Mouse (Mus musculus) activated CD4-positive, CD25-positive, alpha-beta regulatory T cell, adult 4 months (primary cell): Measurements from ENCODE around the gene Nmrk2. TPM values are rescaled to one million over a fixed set of nuclear protein-coding genes. Genes with fewer than 3 reads are reported as not detected.
"Not testable (repeated sequence)": the region's sequence is repeated elsewhere in the genome, so short reads cannot be mapped to it uniquely, and the experiment has no call there.

Experiments used
- ATAC-seq: one replicate; pipeline ENCODE4 v1.8.0; 2017
- polyA plus RNA-seq, 2 experiments: library from polyadenylated mRNA; unstranded; fragments of 100-300 nt; shearing (Covaris generic); gene quantifications; one replicate each; pipeline ENCODE4 v1.2.1; 2017

Gene Nmrk2
- under 1 TPM in 1 of 2 experiments, not detected in 1; 0.17 TPM for polyA plus RNA-seq

GRCm38 (mm10) chr10:81201807-81202758 lies at the start of gene Nmrk2:
TSS of gene Nmrk2 (minus strand) at chr10:81202051.
- no peak for ATAC-seq

- ATAC-seq: no peak
Observed at GRCm38 (mm10) chr10:81249442-81249841, 47.6 kb upstream of the Nmrk2 start.

GRCm38 (mm10) chr10:81247804-81248203 lies 46.0 kb upstream of the Nmrk2 start:
- ATAC-seq: peak; percentile 67

GRCm38 (mm10) chr10:81245166-81245565 lies 43.3 kb upstream of the Nmrk2 start:
- no peak for ATAC-seq

- ATAC-seq: peak; percentile 75
Observed at GRCm38 (mm10) chr10:81244595-81244994, 42.7 kb upstream of the Nmrk2 start.

- ATAC-seq: no peak
Observed at GRCm38 (mm10) chr10:81244146-81244545, 42.3 kb upstream of the Nmrk2 start.

- ATAC-seq: no peak
Observed at GRCm38 (mm10) chr10:81242021-81242420, 40.2 kb upstream of the Nmrk2 start.

- ATAC-seq: no peak
Observed at GRCm38 (mm10) chr10:81240876-81241275, 39.0 kb upstream of the Nmrk2 start.

- no peak for ATAC-seq
Observed at GRCm38 (mm10) chr10:81238618-81239017, 36.8 kb upstream of the Nmrk2 start.

GRCm38 (mm10) chr10:81236471-81237268 lies 34.8 kb upstream of the Nmrk2 start:
- no peak for ATAC-seq

- ATAC-seq: no peak
Observed at GRCm38 (mm10) chr10:81234206-81234605, 32.4 kb upstream of the Nmrk2 start.

GRCm38 (mm10) chr10:81233226-81233585 lies 31.4 kb upstream of the Nmrk2 start:
- no peak for ATAC-seq

- peak; percentile 86 for ATAC-seq
Observed at GRCm38 (mm10) chr10:81232580-81233225, 30.9 kb upstream of the Nmrk2 start, which contains the start of gene Zfr2. TSS of gene Zfr2 (plus strand) at chr10:81233155.

- ATAC-seq: no peak
Observed at GRCm38 (mm10) chr10:81231436-81231835, 29.6 kb upstream of the Nmrk2 start.

- ATAC-seq: peak; percentile 49
Observed at GRCm38 (mm10) chr10:81230438-81231332, 28.8 kb upstream of the Nmrk2 start, which contains the start of gene Atcay. TSS of gene Atcay (minus strand) at chr10:81230833.

GRCm38 (mm10) chr10:81229735-81230437 lies 28.0 kb upstream of the Nmrk2 start:
- peak; percentile 17 for ATAC-seq

- ATAC-seq: not testable (repeated sequence)
Observed at GRCm38 (mm10) chr10:81223731-81224130, 21.9 kb upstream of the Nmrk2 start.

GRCm38 (mm10) chr10:81221402-81222015 lies 19.7 kb upstream of the Nmrk2 start:
- no peak for ATAC-seq

GRCm38 (mm10) chr10:81217964-81218363 lies 16.1 kb upstream of the Nmrk2 start:
- ATAC-seq: peak; percentile 54

GRCm38 (mm10) chr10:81217267-81217666 lies 15.4 kb upstream of the Nmrk2 start:
- ATAC-seq: not testable (repeated sequence)
